Mouse (Mus musculus): ENCODE data around the gene Cx3cl1.

The Cx3cl1 gene

GRCm38 (mm10) chr8:94794782-94795181 is 23.0 kb downstream of the Cx3cl1 start:
- intact Hi-C loops (cut with DNase I), result no loop called here

- intact Hi-C loops (cut with DNase I), result no loop called here
These were observed 28.6 kb downstream of the Cx3cl1 start for GRCm38 (mm10) chr8:94800278-94800968.

- intact Hi-C loops (cut with DNase I), result no loop called here
These were observed 29.7 kb downstream of the Cx3cl1 start for GRCm38 (mm10) chr8:94801293-94802095.

- intact Hi-C loops (cut with DNase I), result no loop called here
These were observed 30.6 kb downstream of the Cx3cl1 start for GRCm38 (mm10) chr8:94802375-94802774.

- intact Hi-C loops (cut with DNase I), result no loop called here
These were observed 31.7 kb downstream of the Cx3cl1 start for GRCm38 (mm10) chr8:94803551-94803950.

- intact Hi-C loops (cut with DNase I), result loop anchor here (5.0 kb wide), 1 partner anchor 32 kb away; the partner anchor contains the start of gene Cx3cl1
These were observed 32.9 kb downstream of the Cx3cl1 start for GRCm38 (mm10) chr8:94804546-94805340.

GRCm38 (mm10) chr8:94805811-94806210 is 34.0 kb downstream of the Cx3cl1 start:
- intact Hi-C loops (cut with DNase I), result loop anchor here (5.0 kb wide), 1 partner anchor 34 kb away; the partner anchor contains the start of gene Cx3cl1

GRCm38 (mm10) chr8:94807506-94807905 is 35.7 kb downstream of the Cx3cl1 start:
- intact Hi-C loops (cut with DNase I), result loop anchor here (5.0 kb wide), 1 partner anchor 35 kb away; the partner anchor contains the start of gene Cx3cl1

GRCm38 (mm10) chr8:94808372-94808771 is 36.6 kb downstream of the Cx3cl1 start:
- intact Hi-C loops (cut with DNase I), result loop anchor here (5.0 kb wide), 1 partner anchor 36 kb away; the partner anchor contains the start of gene Cx3cl1

- intact Hi-C loops (cut with DNase I), result loop anchor here (10.0 kb wide), 1 partner anchor 215 kb away; no protein-coding TSS in a partner anchor
These were observed 38.3 kb downstream of the Cx3cl1 start, which contains the start of gene Ccl17 for GRCm38 (mm10) chr8:94810153-94810552. Gene Ccl17 (plus strand): TSS chr8:94810453.

- intact Hi-C loops (cut with DNase I), result loop anchor here (10.0 kb wide), 1 partner anchor 216 kb away; no protein-coding TSS in a partner anchor
These were observed 39.0 kb downstream of the Cx3cl1 start for GRCm38 (mm10) chr8:94810855-94811254.

GRCm38 (mm10) chr8:94811654-94812053 is 39.8 kb downstream of the Cx3cl1 start:
- intact Hi-C loops (cut with DNase I), result loop anchor here (1.0 to 10.0 kb wide), 2 partner anchors 107 to 217 kb away; no protein-coding TSS in a partner anchor

- intact Hi-C loops (cut with DNase I), result loop anchor here (1.0 to 10.0 kb wide), 2 partner anchors 108 to 218 kb away; no protein-coding TSS in a partner anchor
These were observed 40.9 kb downstream of the Cx3cl1 start for GRCm38 (mm10) chr8:94812645-94813098.

- intact Hi-C loops (cut with DNase I), result loop anchor here (10.0 kb wide), 1 partner anchor 220 kb away; no protein-coding TSS in a partner anchor
These were observed 42.7 kb downstream of the Cx3cl1 start for GRCm38 (mm10) chr8:94814556-94814955.

GRCm38 (mm10) chr8:94817933-94818332 is 46.1 kb downstream of the Cx3cl1 start:
- intact Hi-C loops (cut with DNase I), result loop anchor here (10.0 kb wide), 1 partner anchor 223 kb away; no protein-coding TSS in a partner anchor

GRCm38 (mm10) chr8:94819671-94820179 is 47.9 kb downstream of the Cx3cl1 start:
- intact Hi-C loops (cut with DNase I), result loop anchor here (5.0 to 10.0 kb wide), 2 partner anchors 88 to 225 kb away; no protein-coding TSS in a partner anchor

- intact Hi-C loops (cut with DNase I), result loop anchor here (5.0 kb wide), 1 partner anchor 87 kb away; no protein-coding TSS in a partner anchor
These were observed 48.7 kb downstream of the Cx3cl1 start for GRCm38 (mm10) chr8:94820553-94820952.

- intact Hi-C loops (cut with DNase I), result loop anchor here (5.0 kb wide), 1 partner anchor 86 kb away; no protein-coding TSS in a partner anchor
These were observed 49.6 kb downstream of the Cx3cl1 start for GRCm38 (mm10) chr8:94821381-94821780.

- intact Hi-C loops (cut with DNase I), result loop anchor here (5.0 kb wide), 1 partner anchor 84 kb away; no protein-coding TSS in a partner anchor
These were observed 51.1 kb downstream of the Cx3cl1 start for GRCm38 (mm10) chr8:94822637-94823560.

Measured in adrenal gland (tissue).